Mouse (Mus musculus) neural tube, embryonic 15.5 days (tissue): ENCODE data around the gene Gjc2. TPM values are rescaled to one million over a fixed set of nuclear protein-coding genes. Genes with fewer than 3 reads are reported as not detected.

Source experiments
- ATAC-seq: fragments of 200-750 bp; cut with Nextera tagmentation; 2 replicates; pipeline ENCODE4 v1.8.0; 2017; ENCODE audit warnings: mild to moderate bottlenecking, moderate TSS enrichment, moderate library complexity; ENCODE audit not compliant: low FRiP score
- H3K27ac ChIP-seq: fragments of 300-500 bp; sonication (generic); replicated peaks from 2 replicates; pipeline ENCODE4 v1.5.1; 2015; ENCODE audit warnings: mild to moderate bottlenecking, inconsistent platforms
- H3K27me3 ChIP-seq: fragments of 300-500 bp; sonication (generic); replicated peaks from 2 replicates; pipeline ENCODE4 v1.6.1; 2015; ENCODE audit warnings: inconsistent platforms
- H3K36me3 ChIP-seq: fragments of 300-500 bp; sonication (generic); 2 replicates; pipeline ENCODE4 v1.6.1; 2015; ENCODE audit warnings: inconsistent platforms
- H3K4me1 ChIP-seq: fragments of 300-500 bp; sonication (generic); 2 replicates; pipeline ENCODE4 v1.6.1; 2015; ENCODE audit warnings: inconsistent platforms
- H3K4me2 ChIP-seq: fragments of 300-500 bp; sonication (generic); 2 replicates; pipeline ENCODE4 v1.6.1; 2015; ENCODE audit warnings: inconsistent platforms, mild to moderate bottlenecking, moderate library complexity
- H3K4me3 ChIP-seq: fragments of 300-500 bp; sonication (generic); replicated peaks from 2 replicates; pipeline ENCODE4 v1.5.1; 2015; ENCODE audit warnings: mild to moderate bottlenecking, inconsistent platforms
- H3K9ac ChIP-seq: fragments of 300-500 bp; sonication (generic); replicated peaks from 2 replicates; pipeline ENCODE4 v1.6.1; 2015; ENCODE audit warnings: mild to moderate bottlenecking, inconsistent platforms
- H3K9me3 ChIP-seq: fragments of 300-500 bp; sonication (generic); replicated peaks from 2 replicates; pipeline ENCODE4 v1.6.1; 2016; ENCODE audit warnings: inconsistent platforms
- WGBS: fragments of 180-500 bp; shearing (Covaris S2); methylation state at CpG from one replicate; pipeline ENCODE4 v1.1.7; 2015; ENCODE audit warnings: mixed read lengths; 5-methylcytosine and 5-hydroxymethylcytosine counted together
- polyA plus RNA-seq: library from polyadenylated mRNA; unstranded; fragments of >200 nt; fragmentation: Nextera tagmentation; extraction: Ambion mirVana; gene quantifications from 2 replicates; pipeline ENCODE4 v1.2.1, GENCODE M21; 2015

The Gjc2 gene
- polyA plus RNA-seq, 1 experiment from 2014 or later: 0.29 TPM

DNA sequence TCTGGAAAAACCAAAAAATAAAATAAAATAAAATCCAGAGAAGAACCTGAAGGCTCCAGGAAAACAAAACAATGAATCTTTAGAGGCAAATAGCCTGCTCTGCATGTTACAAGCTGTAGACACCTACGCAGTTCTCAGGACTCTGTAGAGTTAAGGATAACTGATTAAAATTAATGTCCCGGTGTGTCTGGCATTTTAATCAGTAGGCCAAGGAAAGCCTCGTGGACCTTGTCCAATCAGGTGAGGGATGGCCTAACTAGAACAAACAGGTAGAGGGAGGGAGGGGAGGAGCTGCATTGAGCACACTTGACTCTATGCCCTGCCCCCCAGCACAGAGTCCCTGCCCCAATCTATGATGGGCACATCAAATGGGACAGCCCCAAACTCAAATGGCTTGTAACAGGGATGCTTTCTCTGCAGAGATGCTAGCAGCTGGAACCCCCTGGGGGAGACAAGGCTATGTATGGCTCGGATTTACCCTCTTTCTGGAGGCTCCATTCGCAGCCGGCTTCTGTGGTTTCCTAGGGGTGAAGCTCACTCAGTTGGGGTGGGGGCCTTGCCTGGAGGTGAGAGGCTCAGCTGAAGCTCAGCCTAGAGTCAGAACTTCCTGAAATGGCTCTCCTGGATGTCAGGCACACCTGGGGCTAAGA, 8.7 kb downstream of the Gjc2 start:
- Histone ChIP-seq H3K27me3 (peaks cover 52% of the 10 kb centered on the region), H3K36me3 (no peaks in the 10 kb centered on the region)

GRCm38 (mm10) chr11:59170549-59170948, 12.5 kb downstream of the Gjc2 start:
- H3K27ac ChIP-seq: no peak overlapping the region
- WGBS: 77% methylated on average over 4 of the region's 4 CpGs
- H3K9me3 ChIP-seq: no peaks in the 10 kb centered on the region
- H3K9ac ChIP-seq: no peak overlapping the region
- H3K4me1 ChIP-seq: no peaks in the 10 kb centered on the region
- no peak overlapping the region for H3K4me2 ChIP-seq
- no peak for ATAC-seq
- H3K36me3 ChIP-seq: no peaks in the 10 kb centered on the region
- H3K27me3 ChIP-seq: peaks cover 15% of the 10 kb centered on the region
- no peak overlapping the region for H3K4me3 ChIP-seq

More for the DNA sequence above, 8.7 kb downstream of the Gjc2 start:
- no peak overlapping the region for H3K27ac ChIP-seq
- WGBS: 54% methylated on average over 6 of the region's 6 CpGs
- no peak overlapping the region for H3K9ac ChIP-seq
- H3K4me2 ChIP-seq: no peak overlapping the region
- no peak for ATAC-seq
- H3K4me3 ChIP-seq: no peak overlapping the region
- H3K4me1 ChIP-seq: peaks cover 8% of the 10 kb centered on the region; the same call in 1 of the 2 replicates
- no peaks in the 10 kb centered on the region for H3K9me3 ChIP-seq

DNA sequence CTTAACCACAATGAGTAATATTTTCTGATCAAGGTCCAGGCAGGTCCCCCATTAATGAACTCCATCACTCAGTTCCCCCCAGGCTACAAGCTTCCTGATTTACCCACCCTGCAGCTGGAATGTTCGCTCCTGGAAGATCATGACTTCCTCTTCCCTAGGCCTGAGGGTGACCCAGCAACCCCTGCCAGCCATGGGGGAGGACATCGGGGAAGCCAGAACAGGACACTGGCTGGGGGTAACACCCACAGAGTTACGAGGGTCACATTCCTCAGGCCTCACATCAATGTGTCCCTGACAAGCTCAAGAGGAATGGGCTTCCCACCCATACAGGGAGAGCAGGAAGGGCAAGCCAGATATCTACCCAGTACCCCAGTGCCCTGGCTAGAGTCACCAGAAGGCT, 13.2 kb downstream of the Gjc2 start:
- Histone ChIP-seq H3K4me3 (no peak overlapping the region), H3K9me3 (no peaks in the 10 kb centered on the region), H3K27me3 (peaks cover 8% of the 10 kb centered on the region), H3K4me1 (no peaks in the 10 kb centered on the region), H3K4me2 (no peak overlapping the region), H3K9ac (no peak overlapping the region), H3K27ac (no peak overlapping the region), H3K36me3 (no peaks in the 10 kb centered on the region)
- 78% methylated on average over 3 of the region's 3 CpGs for WGBS
- ATAC-seq: no peak

GRCm38 (mm10) chr11:59165616-59166241, 17.3 kb downstream of the Gjc2 start:
- Histone ChIP-seq H3K36me3 (no peaks in the 10 kb centered on the region), H3K4me1 (peaks cover 20% of the 10 kb centered on the region), H3K4me3 (no peak overlapping the region), H3K4me2 (no peak overlapping the region), H3K27me3 (no peaks in the 10 kb centered on the region), H3K27ac (peak overlapping the region; percentile 51; the same call in 1 of the 2 replicates), H3K9ac (no peak overlapping the region), H3K9me3 (no peaks in the 10 kb centered on the region)
- ATAC-seq: no peak
- 40% methylated on average over 1 of the region's 2 CpGs for WGBS

- Histone ChIP-seq H3K27ac (peak overlapping the region; percentile 99), H3K4me1 (peaks cover 20% of the 10 kb centered on the region), H3K4me2 (peak overlapping the region; percentile 69), H3K36me3 (no peaks in the 10 kb centered on the region), H3K27me3 (no peaks in the 10 kb centered on the region), H3K9me3 (no peaks in the 10 kb centered on the region), H3K4me3 (peak overlapping the region; percentile 67; the same call in 1 of the 2 replicates), H3K9ac (no peak overlapping the region)
- WGBS: 83% methylated on average over 9 of the region's 9 CpGs
- no peak for ATAC-seq
These were observed 18.6 kb downstream of the Gjc2 start for GRCm38 (mm10) chr11:59164384-59164783.

GRCm38 (mm10) chr11:59163255-59164236, 19.5 kb downstream of the Gjc2 start, which contains the start of gene Iba57:
Gene Iba57 (minus strand): TSS chr11:59163739.
- peak; percentile 98 for ATAC-seq
- Histone ChIP-seq H3K4me3 (peak within 1 kb of the TSS; percentile 67), H3K27ac (peak within 1 kb of the TSS; percentile 99), H3K36me3 (peaks cover 4% of the 10 kb centered on the region; the same call in 1 of the 2 replicates), H3K9ac (peak within 1 kb of the TSS; percentile 81), H3K4me2 (peak within 1 kb of the TSS; percentile 69), H3K27me3 (no peaks in the 10 kb centered on the region), H3K9me3 (no peaks in the 10 kb centered on the region), H3K4me1 (peaks cover 20% of the 10 kb centered on the region)
- WGBS: 3% methylated on average over 65 of the region's 68 CpGs

- Histone ChIP-seq H3K4me2 (peak overlapping the region; percentile 69), H3K27ac (peak overlapping the region; percentile 99), H3K4me3 (peak overlapping the region; percentile 67), H3K9ac (peak overlapping the region; percentile 48), H3K4me1 (peaks cover 20% of the 10 kb centered on the region), H3K27me3 (no peaks in the 10 kb centered on the region), H3K36me3 (peaks cover 12% of the 10 kb centered on the region; the same call in 1 of the 2 replicates), H3K9me3 (no peaks in the 10 kb centered on the region)
- WGBS: 65% methylated on average over 9 of the region's 9 CpGs
- ATAC-seq: peak; percentile 32
These were observed 20.4 kb downstream of the Gjc2 start for GRCm38 (mm10) chr11:59162443-59163254.

DNA sequence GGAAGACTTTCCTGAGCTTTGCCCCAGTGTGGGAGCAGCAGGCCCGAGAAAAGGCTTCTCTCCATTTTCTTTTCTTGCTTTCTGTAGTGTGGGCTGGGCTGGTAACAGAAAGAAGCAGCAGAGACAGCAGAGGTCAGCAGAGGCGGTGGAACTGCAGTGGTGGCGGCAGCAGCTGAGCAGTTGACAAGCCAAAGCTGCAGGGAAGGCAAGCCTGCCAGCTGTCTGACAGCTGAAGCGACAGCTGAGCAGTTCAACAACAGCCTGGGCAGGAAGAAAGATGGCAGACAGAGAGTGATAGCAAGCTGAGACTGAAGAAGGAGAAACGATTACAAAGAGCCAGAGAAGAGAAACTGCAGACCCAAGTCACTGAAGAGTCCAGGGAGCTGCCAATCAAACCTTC, 21.6 kb downstream of the Gjc2 start:
- no peaks in the 10 kb centered on the region for H3K9me3 ChIP-seq
- H3K4me2 ChIP-seq: no peak overlapping the region
- ATAC-seq: no peak
- no peak overlapping the region for H3K27ac ChIP-seq
- peaks cover 18% of the 10 kb centered on the region; the same call in 1 of the 2 replicates for H3K36me3 ChIP-seq
- no peaks in the 10 kb centered on the region for H3K27me3 ChIP-seq
- WGBS: 81% methylated on average over 5 of the region's 5 CpGs
- H3K4me1 ChIP-seq: peaks cover 20% of the 10 kb centered on the region
- no peak overlapping the region for H3K9ac ChIP-seq
- no peak overlapping the region for H3K4me3 ChIP-seq

GRCm38 (mm10) chr11:59159558-59159957, 23.5 kb downstream of the Gjc2 start:
- Histone ChIP-seq H3K27ac (no peak overlapping the region), H3K4me2 (no peak overlapping the region), H3K36me3 (peaks cover 25% of the 10 kb centered on the region; the same call in 1 of the 2 replicates), H3K9me3 (no peaks in the 10 kb centered on the region), H3K27me3 (no peaks in the 10 kb centered on the region), H3K9ac (0 out of 2 replicates have a peak overlapping the region, but pooled peaks have one; percentile 7), H3K4me1 (peaks cover 20% of the 10 kb centered on the region), H3K4me3 (no peak overlapping the region)
- WGBS: 92% methylated on average over 4 of the region's 4 CpGs
- ATAC-seq: no peak

- H3K27ac ChIP-seq: no peak overlapping the region
- no peak overlapping the region for H3K4me3 ChIP-seq
- H3K27me3 ChIP-seq: no peaks in the 10 kb centered on the region
- H3K36me3 ChIP-seq: peaks cover 25% of the 10 kb centered on the region; the same call in 1 of the 2 replicates
- H3K4me2 ChIP-seq: no peak overlapping the region
- no peaks in the 10 kb centered on the region for H3K9me3 ChIP-seq
- no peak for ATAC-seq
- no peak overlapping the region for H3K9ac ChIP-seq
- WGBS: 94% methylated on average over 13 of the region's 13 CpGs
- H3K4me1 ChIP-seq: peaks cover 16% of the 10 kb centered on the region
These were observed 23.9 kb downstream of the Gjc2 start for GRCm38 (mm10) chr11:59159099-59159498.
